Comparison of ENCODE assay signal across 8 mouse cellular contexts in the genomic region with DNA sequence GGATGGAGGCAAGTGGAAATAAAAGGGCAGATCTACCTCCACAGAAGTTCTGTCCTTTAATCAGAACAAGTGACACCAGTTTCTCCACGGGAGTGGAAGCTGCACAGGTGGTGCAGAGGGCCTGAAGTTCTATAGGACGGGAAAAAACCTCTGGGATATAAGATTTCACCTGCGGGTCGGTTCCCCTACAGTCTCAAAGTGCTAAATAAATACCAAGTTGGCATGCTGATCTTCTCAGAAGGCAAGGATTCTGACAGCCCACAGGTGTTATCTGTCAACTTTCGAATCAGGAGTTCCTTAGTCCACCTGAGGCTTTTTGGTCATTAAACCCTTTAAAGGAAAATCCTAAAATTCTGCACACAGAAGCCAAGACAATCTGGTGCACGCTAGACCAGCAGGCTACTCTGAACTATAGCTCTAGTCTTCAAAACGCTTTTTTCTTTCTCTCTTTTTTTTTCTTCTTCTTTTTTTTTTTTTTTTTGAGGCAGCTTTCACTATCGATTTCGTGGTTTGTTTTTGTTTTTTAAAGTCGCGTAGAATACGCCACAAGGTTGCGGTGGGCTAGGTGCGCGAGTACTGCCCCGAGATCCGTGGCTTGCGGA. TPM values are rescaled to one million over a fixed set of nuclear protein-coding genes. Genes with fewer than 3 reads are reported as not detected.
DNase-seq lines count a peak whose midpoint lies in the region; ATAC-seq and TF ChIP-seq lines count a peak whose summit lies in the region.

No protein-coding gene starts in this region.

- 2% methylated on average over 18 of the region's 18 CpGs for WGBS in forebrain, embryonic 13.5 days
- under 1% methylated on average over 18 of the region's 18 CpGs for WGBS in kidney, embryonic 14.5 days
- WGBS in midbrain, postnatal 0 days = under 1% methylated on average over 18 of the region's 18 CpGs

- H3K27me3 ChIP-seq in forebrain, embryonic 13.5 days = no peaks in the 10 kb centered on the region
- no peaks in the 10 kb centered on the region for H3K27me3 ChIP-seq in kidney, embryonic 14.5 days (ENCODE audit: control insufficient read depth, insufficient read depth, low read length)
- H3K27me3 ChIP-seq in midbrain, postnatal 0 days (ENCODE audit: insufficient read depth, low read length) = no peaks in the 10 kb centered on the region

- peak overlapping the region; percentile 93 for H3K27ac ChIP-seq in bone marrow macrophage, adult 2 months (ENCODE audit: insufficient read depth, low read depth, low read length)
- peak overlapping the region; percentile 91 for H3K27ac ChIP-seq in forebrain, embryonic 13.5 days
- peak overlapping the region; percentile 91 for H3K27ac ChIP-seq in kidney, embryonic 14.5 days (ENCODE audit: low read depth, low read length)
- peak overlapping the region; percentile 91 for H3K27ac ChIP-seq in midbrain, postnatal 0 days (ENCODE audit: low read depth, low read length)

- no peaks in the 10 kb centered on the region for H3K9me3 ChIP-seq in forebrain, embryonic 13.5 days (replicated peaks)
- no peaks in the 10 kb centered on the region for H3K9me3 ChIP-seq in kidney, embryonic 14.5 days (ENCODE audit: control insufficient read depth, low read length)
- no peaks in the 10 kb centered on the region for H3K9me3 ChIP-seq in midbrain, postnatal 0 days (ENCODE audit: low read length)

- H3K4me1 ChIP-seq in bone marrow macrophage, adult 2 months (ENCODE audit: control insufficient read depth, insufficient read depth, low read length) = peaks cover 34% of the 10 kb centered on the region
- H3K4me1 ChIP-seq in forebrain, embryonic 13.5 days = peaks cover 23% of the 10 kb centered on the region
- H3K4me1 ChIP-seq in kidney, embryonic 14.5 days (ENCODE audit: control insufficient read depth, insufficient read depth, low read length) = peaks cover 10% of the 10 kb centered on the region; the same call in 1 of the 2 replicates
- peaks cover 15% of the 10 kb centered on the region; the same call in 1 of the 2 replicates for H3K4me1 ChIP-seq in midbrain, postnatal 0 days (ENCODE audit: insufficient read depth, low read length)

- TF ChIP-seq POLR2A in bone marrow macrophage, adult 2 months (IDR thresholded peaks at IDR 0.05; ENCODE audit: borderline replicate concordance, low read depth, low read length) = no peak

- TF ChIP-seq CTCF in bone marrow macrophage, adult 2 months (IDR thresholded peaks at IDR 0.05; ENCODE audit: low read depth, low read length) = no peak
- no peak for TF ChIP-seq CTCF in midbrain, postnatal 0 days (IDR thresholded peaks at IDR 0.05)

- peak; percentile 22 to 28 for DNase-seq in heart, adult 9 months (ENCODE audit: low spot score in 2 of 2)
- DNase-seq in heart, postnatal 25 days (ENCODE audit: low spot score) = no peak
- DNase-seq in midbrain, postnatal 0 days (ENCODE audit: low spot score) = peak; percentile 13
- no peak for DNase-seq in right cerebral cortex, postnatal 4 days
- DNase-seq in right cerebral cortex, postnatal 14 days = no peak

- peak overlapping the region; percentile 83 for H3K4me2 ChIP-seq in forebrain, embryonic 13.5 days
- peak overlapping the region; percentile 73 for H3K4me2 ChIP-seq in kidney, embryonic 14.5 days (replicated peaks; ENCODE audit: low read depth, low read length)
- peak overlapping the region; percentile 64 for H3K4me2 ChIP-seq in midbrain, postnatal 0 days (ENCODE audit: low read depth, low read length, poor library complexity, severe bottlenecking)

- intact Hi-C loops in heart, postnatal 25 days (cut with DNase I) = loop anchor here (5.0 kb wide), 1 partner anchor 85 kb away; the partner anchor contains the start of gene Fnip1

- peak overlapping the region; percentile 65 for H3K4me3 ChIP-seq in bone marrow macrophage, adult 2 months (ENCODE audit: insufficient read depth, low read length)
- peak overlapping the region; percentile 79 for H3K4me3 ChIP-seq in forebrain, embryonic 13.5 days
- peak overlapping the region; percentile 79 for H3K4me3 ChIP-seq in kidney, embryonic 14.5 days (ENCODE audit: low read length)
- H3K4me3 ChIP-seq in midbrain, postnatal 0 days (ENCODE audit: low read depth, low read length) = peak overlapping the region; percentile 83

- peak overlapping the region; percentile 73 for H3K9ac ChIP-seq in forebrain, embryonic 13.5 days
- H3K9ac ChIP-seq in kidney, embryonic 14.5 days (ENCODE audit: low read depth, low read length) = peak overlapping the region; percentile 61
- H3K9ac ChIP-seq in midbrain, postnatal 0 days (replicated peaks; ENCODE audit: low read length, poor library complexity, severe bottlenecking) = peak overlapping the region; percentile 67

- no peaks in the 10 kb centered on the region for H3K36me3 ChIP-seq in forebrain, embryonic 13.5 days (ENCODE audit: poor library complexity, severe bottlenecking)
- no peaks in the 10 kb centered on the region for H3K36me3 ChIP-seq in kidney, embryonic 14.5 days (ENCODE audit: control insufficient read depth, insufficient read depth, low read length)
- no peaks in the 10 kb centered on the region for H3K36me3 ChIP-seq in midbrain, postnatal 0 days (ENCODE audit: insufficient read depth, low read length)

- peak; percentile 1; the same call in 1 of the 2 replicates for ATAC-seq in forebrain, embryonic 13.5 days
- ATAC-seq in kidney, embryonic 14.5 days (ENCODE audit: low FRiP score, low TSS enrichment) = no peak
- ATAC-seq in midbrain, postnatal 0 days (ENCODE audit: low FRiP score) = no peak

RNA-seq across cellular contexts. Expression of gene Rapgef6, which starts 0.6 kb away (rescaled TPM):
- 10 to 100 TPM; 15.8 to 17.9 TPM for total RNA-seq in heart, postnatal 25 days (2021)
- polyA plus RNA-seq in bone marrow macrophage, adult 2 months (2012; ENCODE audit: insufficient read depth, insufficient read length, missing spikeins) = 24.5 and 25.4 TPM in 2 replicates
- polyA plus RNA-seq in forebrain, embryonic 13.5 days (2015; fragmentation: Nextera tagmentation; extraction: Ambion mirVana) = 36.4 and 40.4 TPM in 2 replicates
- 19.4 and 35.8 TPM in 2 replicates for polyA plus RNA-seq in kidney, embryonic 14.5 days (2014; fragmentation: Nextera tagmentation; extraction: Ambion mirVana)
- total RNA-seq in midbrain, postnatal 0 days (2014; rRNA removed) = 62.9 and 88.4 TPM in 2 replicates
- polyA plus RNA-seq in midbrain, postnatal 0 days (2015; fragmentation: Nextera tagmentation; extraction: Ambion mirVana) = 28.8 and 33.4 TPM in 2 replicates

Comparison
In these comparisons a context has a peak if more than half of its experiments do, and no peak if none do; other contexts are left out.
1. DNase-seq: peak in heart, adult 9 months (2 of 2) and midbrain, postnatal 0 days (single experiment); none in heart, postnatal 25 days (single experiment), right cerebral cortex, postnatal 4 days (single experiment) and right cerebral cortex, postnatal 14 days (single experiment).
2. Peak in every context shown above with its lines, with median percentiles within 50 percentile points of each other: H3K27ac ChIP-seq, H3K4me3 ChIP-seq, H3K4me2 ChIP-seq and H3K9ac ChIP-seq.